Mouse (Mus musculus) frontal cortex, postnatal 10 days (tissue): Measurements from ENCODE around the gene Neurog3.

Source experiments
- DNase-seq, 2 experiments: peaks; one replicate each; pipeline ENCODE4 v3.0.0; 2022; ENCODE audit warnings: low spot score in 2 of 2, mixed read lengths in 1 of 2

The Neurog3 gene

DNA sequence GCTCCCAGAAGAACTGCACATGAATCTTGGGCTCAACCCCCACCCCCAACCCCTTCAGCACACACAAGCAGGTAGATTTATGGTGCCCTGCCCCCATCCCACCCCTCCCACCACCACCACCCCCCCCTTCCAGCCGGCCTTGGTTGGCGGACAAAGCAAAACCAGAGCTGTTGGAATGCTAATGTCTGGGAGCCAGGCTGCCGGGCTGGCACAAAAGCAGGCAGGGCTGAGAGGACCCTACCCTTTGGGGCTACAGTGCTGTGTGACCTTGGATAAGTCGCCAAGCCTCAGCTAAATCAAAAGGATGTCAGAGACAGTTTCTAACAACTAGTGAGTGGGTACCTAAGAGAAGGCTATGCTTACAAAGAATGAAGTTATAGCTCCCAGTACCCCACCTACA lies 4.3 kb downstream of the Neurog3 start:
- no peak for DNase-seq

DNA sequence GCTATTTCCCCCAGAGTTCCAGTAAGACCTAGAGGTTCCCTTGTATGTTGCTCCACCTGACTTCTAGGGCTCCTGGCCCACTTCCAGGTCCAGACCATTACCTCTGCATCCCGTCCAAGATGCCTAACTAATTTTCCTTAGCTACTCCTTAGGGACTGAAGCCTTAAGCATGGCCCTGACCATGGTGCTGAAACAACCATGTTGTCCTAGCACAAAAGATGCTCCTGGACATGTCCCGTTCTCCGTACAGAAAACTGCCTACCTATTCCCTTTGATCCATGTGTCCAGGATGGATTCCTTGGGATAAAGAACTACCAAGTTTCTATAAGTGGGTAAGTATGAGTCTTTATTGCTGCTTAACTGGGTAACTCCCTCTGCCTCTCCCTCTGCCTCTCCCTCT lies 5.2 kb downstream of the Neurog3 start:
- DNase-seq: no peak

DNA sequence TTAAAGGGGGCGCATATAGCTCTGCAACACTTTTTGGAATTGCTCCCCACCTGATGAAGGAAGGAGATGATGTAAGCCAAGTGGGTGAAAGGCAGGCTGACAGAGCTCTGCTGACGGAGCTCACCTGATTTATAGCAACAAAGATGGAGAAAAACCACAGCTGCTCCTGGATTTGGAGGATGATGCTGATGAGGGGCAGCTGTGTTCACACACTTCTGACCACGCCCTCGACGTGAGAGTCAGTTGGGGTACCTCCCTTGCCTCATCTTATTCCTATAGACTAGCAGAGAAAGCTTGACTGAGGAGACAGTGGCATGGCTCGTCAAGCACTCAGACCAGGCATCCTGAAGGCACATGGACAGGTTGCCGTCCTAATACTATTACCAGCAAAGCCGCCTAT lies 10.9 kb downstream of the Neurog3 start, which contains the start of gene Fam241b:
Fam241b (minus strand) TSS at position 101 of the 400 bp plus-strand sequence.
- no peak for DNase-seq

DNA sequence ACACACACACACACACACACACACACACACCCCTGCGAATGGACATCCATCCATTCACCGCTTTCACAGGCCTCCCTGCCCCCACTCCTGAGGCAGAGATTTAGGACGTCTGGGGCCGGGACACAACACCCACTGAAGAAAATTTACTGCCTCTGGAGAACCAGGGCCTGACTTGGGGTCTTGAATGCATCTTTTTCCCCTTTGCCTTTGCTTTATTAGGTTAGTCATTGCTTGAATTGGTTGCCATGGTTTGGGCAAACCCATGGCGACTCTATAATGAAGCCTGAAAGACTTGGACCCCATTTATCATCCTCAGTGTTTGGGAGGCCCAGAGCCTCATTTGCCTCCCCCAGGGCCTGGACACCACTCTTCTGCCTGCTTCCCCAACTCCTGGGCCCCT lies 13.1 kb downstream of the Neurog3 start:
- DNase-seq: no peak

DNA sequence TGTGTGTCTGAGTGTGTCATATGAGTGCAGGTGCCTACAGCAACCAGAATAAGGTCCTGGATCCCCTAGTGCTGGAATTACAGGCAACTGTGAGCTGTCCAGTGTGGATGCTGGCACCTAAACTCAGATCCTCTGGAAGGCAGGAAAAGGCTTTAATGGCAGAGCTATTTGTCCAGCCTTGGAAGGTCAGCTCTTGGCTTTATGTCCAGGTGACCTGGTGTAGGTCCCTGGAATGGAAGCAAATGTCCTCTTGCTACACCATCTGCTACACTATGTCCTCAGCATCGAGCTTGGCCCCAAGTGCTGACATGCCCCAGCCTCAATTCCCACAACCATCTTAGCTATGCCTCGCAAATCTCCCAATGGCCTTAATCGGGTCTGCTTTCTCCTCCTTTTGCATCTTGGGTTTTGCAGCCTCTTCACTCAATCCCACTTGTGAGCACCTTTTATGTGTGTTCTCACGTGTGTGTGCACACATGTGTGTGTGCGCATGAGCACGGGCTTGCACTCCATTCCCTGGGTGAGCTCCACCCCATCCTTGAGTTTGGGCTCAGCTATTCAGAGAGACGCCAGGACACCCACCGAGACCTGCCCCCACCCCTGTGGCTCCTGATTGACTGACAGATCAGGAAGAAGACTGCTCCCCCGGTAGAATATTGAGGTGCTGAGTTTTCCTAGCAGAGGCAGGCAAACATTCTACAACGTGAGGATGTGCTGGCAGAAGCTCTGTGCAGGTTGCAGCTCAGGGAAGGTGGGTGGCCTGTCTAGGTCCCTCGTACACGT lies 14.8 kb downstream of the Neurog3 start:
- no peak for DNase-seq

DNA sequence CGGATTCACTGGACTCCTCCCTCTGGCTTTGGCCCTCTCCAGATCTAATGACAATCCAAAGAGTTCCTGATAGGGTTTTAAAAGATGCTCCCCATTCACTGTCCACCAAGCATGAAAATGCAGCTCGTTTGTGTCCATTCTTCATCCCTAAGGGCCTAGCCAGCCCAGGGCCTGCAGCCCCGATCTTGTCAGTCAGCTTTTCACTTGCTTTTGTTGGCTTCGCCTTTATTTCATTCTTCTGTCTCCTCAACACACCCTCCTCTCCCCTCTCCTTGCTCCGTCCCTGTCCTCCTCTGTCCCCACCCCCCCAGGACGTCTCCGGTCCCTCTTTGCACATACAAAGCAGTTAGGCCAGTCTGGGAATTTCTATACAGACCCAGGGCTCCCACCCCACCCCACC lies 17.0 kb downstream of the Neurog3 start:
- no peak for DNase-seq

DNA sequence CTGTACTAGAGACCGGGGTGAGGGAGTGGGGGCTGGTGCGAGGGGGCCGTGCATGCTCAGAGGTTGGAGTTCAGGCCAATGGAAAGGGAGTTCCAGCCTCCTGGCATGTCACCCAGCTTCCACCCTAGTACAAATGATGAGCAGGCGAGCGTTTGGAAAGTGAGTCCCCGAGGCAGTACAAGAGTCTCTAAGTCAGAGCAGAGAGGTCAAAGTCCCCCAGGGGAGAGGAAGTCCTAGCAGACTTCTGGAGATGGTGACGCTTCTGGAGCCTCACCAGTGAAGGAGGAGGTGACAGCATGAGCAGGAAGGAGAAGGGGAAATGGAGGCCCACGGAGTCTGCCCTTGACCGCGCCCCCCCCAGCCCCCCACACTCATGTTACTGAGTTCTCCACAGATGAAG lies 29.5 kb downstream of the Neurog3 start:
- no peak for DNase-seq

DNA sequence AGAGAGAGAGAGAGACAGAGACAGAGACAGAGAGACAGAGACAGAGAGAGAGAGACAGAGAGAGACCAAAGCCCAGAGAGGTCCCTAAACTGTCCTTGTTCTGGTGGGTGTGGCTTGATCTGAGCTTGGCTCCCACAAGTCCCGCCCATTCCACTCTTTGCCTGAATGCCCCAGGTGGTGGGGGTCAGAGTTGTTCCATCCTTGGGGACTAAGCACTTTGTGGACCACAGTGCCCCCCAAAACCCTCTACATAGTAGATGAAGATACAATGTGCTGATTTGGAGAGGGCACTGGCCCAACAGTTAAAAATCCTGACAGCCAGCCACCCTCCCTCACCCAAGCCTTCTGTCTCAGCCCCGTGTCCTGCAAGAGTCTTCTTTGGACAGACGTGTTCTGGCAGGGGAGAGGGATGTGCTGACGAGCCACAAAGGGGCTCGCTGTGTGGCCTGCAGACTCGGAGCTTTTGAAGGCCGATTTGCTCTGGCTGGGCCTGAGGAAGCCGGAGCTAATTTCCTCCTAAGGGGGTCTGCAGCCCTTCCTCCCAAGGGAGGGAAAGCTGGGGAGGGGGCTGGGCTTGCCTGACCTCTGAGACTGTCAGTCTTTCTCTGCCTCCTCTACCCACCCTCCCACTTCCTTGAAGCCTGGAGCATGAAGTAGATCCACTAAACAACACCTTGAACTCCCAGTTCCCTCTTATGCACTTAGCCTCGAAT lies 40.1 kb downstream of the Neurog3 start:
- DNase-seq: no peak

DNA sequence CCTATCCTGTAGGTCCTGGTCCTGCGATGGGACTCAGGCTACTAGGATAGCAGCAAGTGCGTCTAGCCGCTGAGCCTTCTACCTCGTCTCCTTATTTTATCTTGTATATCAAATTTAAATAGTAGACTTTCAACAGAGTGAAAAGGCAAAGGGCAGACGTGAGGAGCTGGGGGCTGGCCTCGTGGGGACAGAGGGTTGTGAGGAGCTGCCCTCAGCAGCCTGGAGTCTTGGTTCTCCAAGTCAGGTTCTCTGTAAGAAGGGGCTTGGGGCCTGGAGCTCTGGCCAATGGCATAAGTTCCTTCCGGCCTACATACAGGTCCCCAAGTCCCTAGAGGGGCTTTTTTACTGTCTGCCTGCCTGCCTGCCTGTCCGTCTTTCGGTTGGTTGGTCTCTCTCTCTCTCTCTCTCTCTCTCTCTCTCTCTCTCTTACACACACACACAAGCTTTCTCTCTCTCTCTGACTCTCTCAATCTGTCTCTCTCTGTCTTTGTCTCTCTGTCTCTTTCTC lies 41.1 kb downstream of the Neurog3 start:
- no peak for DNase-seq

DNA sequence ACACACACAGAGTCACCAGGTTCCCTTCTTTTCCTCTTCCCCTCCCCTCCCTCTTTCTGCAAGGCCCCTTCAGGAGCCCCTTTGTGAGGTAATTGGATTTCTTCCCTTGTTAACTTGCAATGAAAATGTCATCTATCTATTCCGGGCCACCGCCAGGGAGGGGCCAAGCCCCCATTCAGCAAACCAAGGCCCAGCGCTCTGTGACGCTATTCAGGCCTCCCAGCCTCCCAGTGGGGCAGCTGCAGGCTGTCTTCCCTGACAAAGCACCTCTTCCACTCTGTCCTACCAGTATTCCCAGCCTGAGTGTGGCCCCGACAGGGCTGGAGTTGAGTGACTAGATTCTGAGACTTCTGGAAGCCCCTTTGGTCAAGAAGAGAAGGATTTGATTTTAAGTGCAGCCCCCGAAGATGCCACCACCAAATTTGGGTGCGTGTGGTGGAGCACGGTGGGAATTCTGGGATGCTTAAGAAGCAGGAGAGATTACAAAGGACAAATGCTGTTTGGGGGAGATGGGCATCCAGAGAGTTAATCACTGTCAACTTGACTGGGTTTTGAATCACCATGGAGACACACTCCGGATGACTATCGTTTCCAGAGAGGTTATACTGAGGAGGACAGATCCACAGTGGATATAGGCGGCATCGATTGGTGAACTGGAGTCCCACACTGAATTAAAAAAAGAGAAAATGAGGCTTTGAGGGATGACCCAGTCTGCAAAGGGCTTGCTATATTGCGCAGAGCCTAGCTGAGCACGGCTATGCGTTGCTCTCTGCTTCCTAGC lies 41.8 kb downstream of the Neurog3 start:
- no peak for DNase-seq

DNA sequence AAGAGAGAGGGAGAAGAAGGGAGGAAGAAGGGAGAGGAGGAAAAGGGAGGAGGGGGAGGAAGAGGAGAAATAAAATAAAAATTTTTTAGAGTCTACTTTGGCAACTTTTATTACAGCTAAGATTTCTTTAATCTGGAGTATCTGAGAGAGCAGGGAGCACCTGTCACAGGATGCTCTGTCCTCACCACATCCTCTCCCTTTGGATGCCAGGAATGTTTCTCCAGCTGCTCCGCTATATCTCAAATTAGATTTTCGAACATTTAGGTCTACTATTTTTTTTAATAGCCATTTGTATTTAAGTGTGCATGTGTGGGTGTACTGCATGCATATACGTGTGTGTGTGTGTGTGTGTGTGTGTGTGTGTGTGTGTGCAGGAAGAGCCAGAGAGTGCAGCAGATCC lies 47.1 kb downstream of the Neurog3 start:
- DNase-seq: no peak

DNA sequence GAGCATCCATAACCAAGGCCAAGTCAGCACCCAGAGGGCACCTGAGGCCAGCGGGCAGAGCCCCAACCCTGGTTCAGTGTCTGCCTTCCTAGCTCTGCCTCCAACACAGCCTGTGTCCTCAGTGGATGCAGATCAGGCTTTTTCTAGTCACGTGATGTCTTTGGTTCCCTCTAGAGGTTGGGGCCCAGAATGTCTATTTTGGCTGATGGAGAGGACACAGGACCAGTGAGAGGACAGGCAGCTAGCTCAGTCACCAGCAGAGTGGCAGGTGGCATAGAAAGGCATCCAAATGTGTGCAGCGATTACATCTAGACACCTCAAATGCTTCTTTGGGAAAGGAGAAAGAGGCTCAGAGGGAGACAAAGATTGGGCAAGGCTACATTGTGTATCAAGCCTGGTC lies 48.8 kb downstream of the Neurog3 start:
- DNase-seq: no peak

DNA sequence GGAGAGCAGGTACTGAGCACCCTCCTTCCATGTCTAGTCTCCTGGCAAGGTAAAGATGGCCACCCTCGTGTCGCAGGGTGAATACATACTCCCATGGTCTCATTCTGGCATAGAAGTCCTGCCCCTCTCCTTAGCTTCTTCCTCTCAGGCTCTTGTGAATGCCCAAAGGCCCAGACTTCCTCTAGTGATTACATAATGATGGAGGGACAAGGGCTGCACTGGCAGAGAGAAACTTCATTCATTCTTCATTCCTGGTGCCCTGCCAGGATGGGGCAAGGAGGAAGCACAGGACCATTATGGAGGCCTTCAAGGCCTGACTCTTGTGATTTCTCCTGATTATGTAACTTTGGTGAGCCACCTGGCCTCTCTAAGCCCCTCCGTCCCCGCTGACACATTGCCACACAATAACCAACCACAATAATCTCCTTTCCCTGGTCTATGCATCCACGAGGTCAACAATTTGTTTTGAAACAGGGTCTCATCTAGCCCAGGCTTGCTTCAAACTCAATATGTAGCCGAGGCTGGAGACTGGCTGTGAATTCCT lies 49.7 kb downstream of the Neurog3 start:
- no peak for DNase-seq

DNA sequence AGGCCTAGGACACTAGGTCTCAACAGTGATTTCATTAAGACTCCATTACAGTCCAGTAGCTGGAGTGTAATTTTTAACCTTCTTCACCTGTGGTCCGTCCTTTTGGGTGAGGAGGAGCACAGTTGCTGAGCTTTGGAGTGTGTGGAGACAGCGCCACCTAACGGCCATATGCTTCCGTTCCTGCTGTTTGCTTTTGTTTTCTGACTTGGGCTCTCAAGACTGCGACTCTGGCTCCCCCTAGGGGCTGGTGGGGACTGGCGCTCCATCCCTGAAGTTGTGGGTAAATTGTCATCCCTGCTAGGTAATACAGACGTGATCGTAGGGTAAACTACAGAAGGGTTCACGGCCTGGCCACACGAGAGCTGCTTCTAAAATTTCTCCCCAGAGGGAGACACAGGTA lies 50.2 kb downstream of the Neurog3 start:
- DNase-seq: peak; percentile 79 to 93
